Mouse (Mus musculus): ENCODE results near the gene Soat1. TPM values are rescaled to one million over a fixed set of nuclear protein-coding genes. Genes with fewer than 3 reads are reported as not detected.
A peak's percentile ranks its signal among the peaks of the same experiment; 100 is the strongest.
"Not testable (repeated sequence)": the region's sequence is repeated elsewhere in the genome, so short reads cannot be mapped to it uniquely, and the experiment has no call there.

The Soat1 gene
- total RNA-seq, 2 experiments from 2014 or later = 1,034 to 1,489 TPM

DNA sequence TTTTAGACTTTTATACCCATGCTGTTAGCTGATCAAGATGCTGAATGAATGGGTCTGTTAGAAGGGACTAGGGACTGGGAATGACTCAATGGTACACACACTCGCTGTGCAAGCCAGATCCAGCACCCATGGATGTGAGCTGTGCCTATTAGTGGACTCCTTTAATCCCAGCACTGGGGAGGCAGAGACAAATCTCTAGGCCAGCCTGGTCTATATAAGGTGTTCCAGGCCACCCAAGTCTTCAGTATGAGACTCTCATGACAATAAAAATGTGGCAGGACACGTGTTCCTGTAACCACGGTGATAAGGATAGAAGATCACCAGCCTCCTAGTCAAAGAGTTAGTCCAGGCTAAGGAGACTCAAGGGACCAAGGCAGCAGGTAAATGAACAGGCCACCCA is 50.1 kb downstream of the Soat1 start:
- DNase-seq = no peak

DNA sequence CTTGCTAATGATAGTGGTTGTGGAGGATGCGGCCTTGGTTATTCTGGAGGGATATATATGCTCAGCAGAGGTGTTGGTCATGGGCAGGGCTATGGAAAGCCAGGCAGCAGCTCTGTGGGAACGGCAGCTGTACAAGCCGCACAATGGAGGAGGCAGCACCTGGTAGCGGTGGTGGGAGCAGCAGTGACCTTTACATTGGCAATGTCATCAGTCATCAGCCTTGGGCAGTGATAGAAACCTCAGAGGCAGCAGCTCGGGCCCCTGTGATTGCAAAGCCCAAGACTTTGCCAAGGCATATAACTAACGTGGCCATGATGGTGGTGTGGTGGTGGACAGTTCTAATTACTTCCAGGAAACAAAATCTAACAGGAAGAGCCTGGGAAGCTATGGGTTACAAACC is 50.6 kb downstream of the Soat1 start:
- DNase-seq = peak in 1 of 2 experiments; percentile 35

DNA sequence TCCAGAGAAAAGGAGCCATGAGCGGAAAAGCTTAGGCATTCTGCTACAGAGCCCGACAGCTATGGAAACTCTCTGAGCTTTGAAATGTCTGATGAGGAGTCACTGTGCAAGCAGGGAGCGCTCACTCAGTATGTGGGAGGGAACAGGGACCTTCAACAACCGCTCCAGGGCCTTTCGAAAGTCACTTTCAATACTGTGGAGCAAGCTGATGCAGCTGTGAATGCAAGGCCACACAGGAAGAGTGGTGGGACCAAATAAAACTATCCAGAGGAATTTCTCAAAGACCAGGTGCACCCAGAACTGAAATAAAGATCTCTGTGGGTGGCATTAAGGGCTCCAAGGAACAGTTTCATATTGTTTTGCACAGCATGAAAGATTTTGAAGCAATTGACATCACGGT is 51.3 kb downstream of the Soat1 start:
- peak in 1 of 2 experiments; percentile 44 for DNase-seq

DNA sequence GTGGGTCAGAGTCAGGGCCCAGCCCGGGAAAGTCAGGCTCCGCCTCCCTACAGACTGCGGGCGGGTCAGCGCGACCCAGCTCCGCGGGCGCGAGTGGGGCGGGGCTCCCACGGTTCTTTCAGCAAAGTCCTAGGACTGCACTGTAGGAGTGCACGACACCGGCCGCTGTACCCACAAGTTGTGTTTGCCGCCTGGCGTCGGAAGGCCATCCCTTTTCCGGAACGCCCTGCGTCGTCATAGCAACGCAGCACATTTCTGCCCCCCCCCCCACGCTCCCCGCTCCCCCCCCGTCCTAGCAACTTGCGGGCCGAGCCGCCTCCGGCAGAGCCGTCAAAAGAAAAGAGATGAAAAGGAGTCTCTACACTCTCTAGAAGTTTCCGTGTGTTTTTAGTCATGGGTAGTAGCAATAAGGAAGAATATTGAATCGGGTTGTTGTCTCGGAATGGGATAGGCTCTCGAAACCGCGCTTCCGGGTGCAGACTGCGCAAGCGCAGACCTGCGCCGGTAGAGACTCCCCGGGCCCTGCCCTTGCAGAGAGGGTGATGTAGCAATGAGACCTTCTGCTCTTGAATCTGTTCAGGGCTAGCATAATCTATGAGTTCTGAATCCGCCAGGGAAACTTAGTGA is 53.3 kb downstream of the Soat1 start, which contains the start of gene Axdnd1:
Axdnd1 (minus strand) TSS at position 489 of the 627 bp plus-strand sequence.
- DNase-seq = peak; percentile 93

DNA sequence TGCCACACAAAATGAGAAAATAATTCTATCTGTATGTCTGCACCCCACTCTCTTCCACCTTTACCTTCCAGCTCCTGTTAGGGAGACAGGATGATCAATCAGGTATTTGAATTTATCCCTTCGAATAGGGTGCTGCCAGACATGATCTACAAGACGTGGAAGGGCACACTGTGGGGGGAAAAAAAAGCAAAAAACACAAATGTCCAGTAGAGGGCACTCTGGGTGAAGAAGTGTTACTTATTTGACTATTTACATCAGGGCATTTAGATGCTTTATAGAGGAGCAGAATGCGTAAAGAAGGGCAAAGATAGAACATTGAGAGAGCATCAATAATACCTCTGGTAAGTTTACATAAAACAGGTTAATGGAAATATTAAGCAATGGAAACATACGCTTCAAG is 56.0 kb downstream of the Soat1 start:
- DNase-seq = peak in 1 of 2 experiments; percentile 43

DNA sequence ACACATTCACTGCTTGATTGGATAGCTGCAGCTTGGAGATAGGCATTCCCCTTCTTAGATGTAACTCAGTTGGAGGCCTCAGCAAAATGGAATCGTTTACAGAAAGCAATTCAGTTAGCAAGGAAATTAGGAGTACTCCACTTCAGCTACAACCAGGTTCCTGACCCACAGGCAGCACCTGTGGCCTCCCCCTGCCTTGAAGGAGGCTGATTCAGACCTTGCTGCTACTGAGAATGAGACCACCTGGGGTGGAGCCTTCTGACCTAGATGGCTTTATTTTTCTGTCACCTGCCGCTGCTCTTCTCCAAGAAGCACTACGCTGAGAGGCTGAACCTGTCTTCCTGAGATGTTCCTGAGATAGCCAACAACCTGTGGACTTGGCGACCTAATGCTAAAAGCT is 65.6 kb downstream of the Soat1 start:
- no peak for DNase-seq

DNA sequence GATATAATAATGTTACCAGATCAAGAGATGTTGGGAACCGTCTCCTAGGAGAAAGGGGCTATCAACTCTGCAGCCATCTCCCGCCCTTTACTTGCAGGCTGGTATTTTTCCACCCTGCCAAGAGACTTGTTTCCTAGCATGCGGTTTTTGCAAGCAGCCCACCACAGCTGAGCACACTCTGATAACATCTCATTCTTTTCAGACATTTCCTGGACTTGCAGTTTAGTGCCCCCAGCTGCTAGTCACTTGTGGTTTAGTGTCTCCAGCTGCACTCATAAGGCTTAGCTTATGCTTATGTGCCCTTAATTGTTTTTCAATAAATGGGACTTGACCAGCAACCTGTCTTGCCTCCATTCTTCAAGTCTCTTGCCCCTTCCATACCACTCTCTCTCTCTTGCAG is 66.1 kb downstream of the Soat1 start:
- DNase-seq = no peak

DNA sequence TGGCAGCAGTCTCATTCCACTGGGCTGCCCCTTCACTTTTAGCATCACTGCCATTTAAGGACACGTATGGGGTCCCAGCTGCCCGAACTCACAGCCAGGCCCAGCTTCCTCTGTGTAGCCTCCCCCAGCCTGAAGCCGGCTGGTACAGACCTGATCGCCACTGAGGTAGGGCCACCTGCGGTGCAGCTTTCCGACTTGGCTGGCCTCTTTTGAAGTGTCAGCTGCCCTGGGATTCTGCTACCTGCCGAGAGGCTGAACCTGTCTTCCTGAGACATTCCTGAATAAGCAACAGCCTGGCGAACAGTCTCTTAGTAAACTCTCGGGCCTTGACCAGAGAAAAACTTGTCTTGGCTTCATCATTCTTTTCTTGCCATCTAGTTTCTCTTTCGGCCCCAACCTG is 70.9 kb downstream of the Soat1 start:
- no peak for DNase-seq

DNA sequence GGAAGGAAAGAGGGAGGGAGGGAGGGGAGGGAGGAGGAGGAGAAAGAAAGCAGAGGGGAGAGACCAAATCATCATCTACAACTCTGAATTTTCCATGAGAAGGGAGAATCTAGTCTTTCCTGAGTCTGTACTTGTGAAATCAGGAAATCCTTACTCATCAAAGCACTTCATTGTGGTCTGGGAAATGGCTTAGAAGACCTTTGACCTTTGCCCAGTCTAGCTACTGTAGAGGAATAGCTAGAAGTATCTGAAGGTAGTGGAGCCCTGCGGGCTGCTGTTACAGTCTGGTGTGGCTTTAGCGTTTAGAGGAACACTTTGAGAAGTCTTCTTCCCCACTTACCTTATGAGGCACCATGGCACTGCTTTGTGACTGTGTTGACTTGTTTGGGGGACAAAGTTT is 71.6 kb downstream of the Soat1 start:
- no peak for DNase-seq

DNA sequence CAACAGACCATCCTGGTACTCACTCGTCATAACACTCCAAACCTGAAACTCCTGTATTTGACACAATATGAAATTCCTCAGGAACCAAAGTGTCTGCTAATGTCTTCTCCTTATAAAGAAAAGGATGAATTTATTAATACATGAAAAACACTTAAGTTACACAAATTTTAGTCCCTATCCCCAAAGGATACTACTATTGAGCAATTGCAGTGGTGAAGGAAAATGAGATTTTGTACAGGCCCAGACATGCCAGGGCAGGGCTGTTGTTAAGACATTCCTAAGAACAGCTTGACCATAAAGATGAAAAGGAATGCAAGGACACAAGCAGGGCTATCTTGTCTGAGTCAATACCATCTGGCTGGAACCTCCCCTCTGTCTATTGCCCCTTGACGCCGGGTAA is 74.0 kb downstream of the Soat1 start:
- DNase-seq = not testable (repeated sequence)

DNA sequence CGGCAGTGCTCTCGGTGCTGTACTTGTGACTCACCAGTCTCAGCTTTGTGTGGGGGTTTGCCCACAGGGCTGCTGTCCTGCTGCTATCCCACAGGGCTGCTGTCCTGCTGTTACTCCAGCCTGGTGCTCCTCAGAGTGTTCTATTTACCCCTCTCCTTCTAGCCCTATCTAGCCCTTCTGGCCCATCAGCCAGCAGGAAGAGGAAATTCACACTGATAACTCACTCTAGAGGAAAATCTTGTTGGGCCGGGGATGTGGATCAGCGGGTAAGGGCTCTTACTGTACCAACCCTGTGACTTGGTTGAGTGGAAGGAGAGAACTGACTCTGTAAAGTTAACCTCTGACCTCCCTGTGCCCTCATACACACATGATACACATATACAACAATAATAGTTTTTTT is 81.0 kb downstream of the Soat1 start:
- DNase-seq = no peak

DNA sequence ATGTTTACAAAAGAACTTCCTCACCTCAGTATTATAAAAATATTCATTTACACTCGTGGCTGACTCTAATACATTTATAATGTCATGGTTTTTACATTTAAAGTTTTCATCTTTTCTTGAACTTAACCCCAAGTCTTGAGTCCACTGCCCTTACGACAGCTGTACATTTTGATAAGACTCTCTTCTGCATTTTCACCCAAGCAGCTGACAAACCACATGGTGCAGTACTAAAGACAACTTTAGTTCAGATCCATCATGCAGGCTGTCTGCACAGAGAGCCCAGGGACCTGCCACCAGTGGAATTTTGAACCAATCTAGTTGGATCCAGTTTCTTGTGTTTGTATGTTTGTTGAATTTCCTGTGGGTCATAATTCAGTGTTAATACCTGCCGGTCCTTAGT is 87.3 kb downstream of the Soat1 start:
- no peak for DNase-seq

DNA sequence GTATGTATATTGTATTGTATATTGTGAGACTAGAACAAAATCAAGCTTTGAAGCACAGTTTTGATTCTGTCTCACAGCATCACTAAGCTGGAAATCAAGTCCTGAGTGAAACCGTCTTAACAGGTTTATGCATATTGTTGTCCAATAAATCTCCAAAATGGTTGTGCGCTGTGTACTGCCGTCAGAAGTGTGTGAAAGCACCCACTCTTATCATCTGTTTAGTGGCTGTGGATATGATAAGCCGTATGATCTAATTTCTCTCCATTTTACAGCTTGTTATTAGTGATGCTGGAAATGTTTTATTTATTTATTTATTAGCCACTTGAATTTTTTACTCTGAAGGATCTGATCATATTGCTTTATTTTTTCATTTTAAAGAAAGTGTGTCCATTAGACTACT is 87.9 kb downstream of the Soat1 start:
- DNase-seq = no peak

DNA sequence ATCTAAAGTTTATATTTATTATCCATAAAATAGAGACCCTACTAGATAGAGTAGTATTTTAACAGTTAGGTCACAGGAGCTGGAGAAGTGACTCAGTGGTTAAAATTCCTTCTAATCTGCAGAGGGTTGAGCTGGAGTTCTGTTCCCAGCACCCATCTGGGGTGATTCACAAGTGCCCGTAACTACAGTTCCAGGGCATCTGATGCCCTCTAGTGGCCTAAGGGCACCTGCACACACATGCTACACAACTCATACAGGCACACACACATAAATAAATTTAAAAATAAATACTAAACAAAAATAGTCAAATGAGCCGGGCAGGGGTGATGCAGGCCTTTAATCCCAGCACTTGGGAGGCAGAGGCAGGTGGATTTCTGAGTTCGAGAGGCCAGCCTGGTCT is 92.9 kb downstream of the Soat1 start:
- no peak for DNase-seq

Other genes with a start within 250 kb of the Soat1 start
- gene Tdrd5, start 170.7 kb downstream of the Soat1 start, total RNA-seq (2021) = under 1 TPM in 1 of 2 experiments, not detected in 1; 0.20 TPM
- gene Nphs2, start 163.6 kb downstream of the Soat1 start, total RNA-seq (2021) = not detected
- 100 to 1,000 TPM; 616 to 634 TPM for gene Gm2000, start 108.3 kb downstream of the Soat1 start, total RNA-seq (2021)
- 1 to 10 TPM; 1.1 to 3.9 TPM for gene Axdnd1, start 53.2 kb downstream of the Soat1 start, total RNA-seq (2021)
- gene Gm10031, start 49.7 kb upstream of the Soat1 start, total RNA-seq (2021) = 10 to 100 TPM; 39.7 to 40.3 TPM
- 10 to 100 TPM; 21.5 to 27.2 TPM for gene Abl2, start 84.5 kb upstream of the Soat1 start, total RNA-seq (2021)
- gene Tor3a, start 200.0 kb upstream of the Soat1 start, total RNA-seq (2021) = 10 to 100 TPM; 17.9 to 20.5 TPM
- 10 to 100 TPM; 47.9 to 58.3 TPM for gene Fam20b, start 244.8 kb upstream of the Soat1 start, total RNA-seq (2021)